Mouse (Mus musculus) embryonic facial prominence, embryonic 10.5 days (tissue): ENCODE results near the gene Nfatc2. TPM values are rescaled to one million over a fixed set of nuclear protein-coding genes. Genes with fewer than 3 reads are reported as not detected.

Source experiments
- DNase-seq: peaks from one replicate; pipeline ENCODE4 v3.0.0-alpha.2; 2017; ENCODE audit warnings: low spot score
- H3K27ac ChIP-seq: fragments of 300-500 bp; sonication (generic); replicated peaks from 2 replicates; pipeline ENCODE4 v1.5.1; 2016; ENCODE audit warnings: mild to moderate bottlenecking
- H3K27me3 ChIP-seq: fragments of 300-500 bp; sonication (generic); replicated peaks from 2 replicates; pipeline ENCODE4 v1.6.1; 2016; ENCODE audit warnings: low read depth, mild to moderate bottlenecking; ENCODE audit not compliant: poor library complexity, severe bottlenecking
- H3K36me3 ChIP-seq: fragments of 300-500 bp; sonication (generic); replicated peaks from 2 replicates; pipeline ENCODE4 v1.6.1; 2016; ENCODE audit warnings: mild to moderate bottlenecking, moderate library complexity
- H3K4me1 ChIP-seq: fragments of 300-500 bp; sonication (generic); 2 replicates; pipeline ENCODE4 v1.6.1; 2016
- H3K4me3 ChIP-seq: fragments of 300-500 bp; sonication (generic); 2 replicates; pipeline ENCODE4 v1.5.1; 2016; ENCODE audit warnings: mild to moderate bottlenecking, moderate library complexity
- H3K9me3 ChIP-seq: fragments of 300-500 bp; sonication (generic); 2 replicates; pipeline ENCODE4 v1.6.1; 2016; ENCODE audit warnings: mild to moderate bottlenecking
- WGBS: fragments of 180-500 bp; shearing (Covaris S2); methylation state at CpG from one replicate; pipeline ENCODE4 v1.1.7; 2016; 5-methylcytosine and 5-hydroxymethylcytosine counted together
- polyA plus RNA-seq: library from polyadenylated mRNA; unstranded; fragments of >200 nt; fragmentation: Nextera tagmentation; extraction: Ambion mirVana; gene quantifications from 2 replicates; pipeline ENCODE4 v1.2.1, GENCODE M21; 2016

Nfatc2 gene
- 0.45 and 0.66 TPM in 2 replicates for polyA plus RNA-seq

GRCm38 (mm10) chr2:168601491-168602386, at the start of gene Nfatc2:
Nfatc2 (minus strand) TSS chr2:168601657.
- under 1% methylated on average over 56 of the region's 56 CpGs for WGBS
- H3K4me1 ChIP-seq, result peaks cover 43% of the 10 kb centered on the region
- DNase-seq, result peak; percentile 81
- H3K27ac ChIP-seq, result peak within 1 kb of the TSS; percentile 80
- peaks cover 92% of the 10 kb centered on the region for H3K27me3 ChIP-seq
- H3K36me3 ChIP-seq, result no peaks in the 10 kb centered on the region
- no peaks in the 10 kb centered on the region for H3K9me3 ChIP-seq
- H3K4me3 ChIP-seq, result peak within 1 kb of the TSS; percentile 68

- H3K9me3 ChIP-seq, result no peaks in the 10 kb centered on the region
- no peaks in the 10 kb centered on the region for H3K27me3 ChIP-seq
- DNase-seq, result no peak
- peaks cover 5% of the 10 kb centered on the region; the same call in 1 of the 2 replicates for H3K36me3 ChIP-seq
- H3K4me3 ChIP-seq, result no peak overlapping the region
- H3K4me1 ChIP-seq, result peaks cover 34% of the 10 kb centered on the region
- H3K27ac ChIP-seq, result no peak overlapping the region
- 78% methylated on average over 8 of the region's 8 CpGs for WGBS
Measured at GRCm38 (mm10) chr2:168648171-168648570, 46.7 kb upstream of the Nfatc2 start.

- Histone ChIP-seq H3K4me3 (no peak overlapping the region), H3K36me3 (peaks cover 2% of the 10 kb centered on the region; the same call in 1 of the 2 replicates), H3K4me1 (peaks cover 49% of the 10 kb centered on the region), H3K27me3 (no peaks in the 10 kb centered on the region; the same call in 1 of the 2 replicates), H3K9me3 (no peaks in the 10 kb centered on the region), H3K27ac (peak overlapping the region; percentile 40; the same call in 1 of the 2 replicates)
- DNase-seq, result no peak
- 75% methylated on average over 6 of the region's 6 CpGs for WGBS
Measured at GRCm38 (mm10) chr2:168644855-168645254, 43.4 kb upstream of the Nfatc2 start.

GRCm38 (mm10) chr2:168643524-168644177, 42.2 kb upstream of the Nfatc2 start:
- no peak overlapping the region for H3K27ac ChIP-seq
- 67% methylated on average over 20 of the region's 20 CpGs for WGBS
- DNase-seq, result peak; percentile 56
- no peaks in the 10 kb centered on the region for H3K9me3 ChIP-seq
- H3K27me3 ChIP-seq, result no peaks in the 10 kb centered on the region; the same call in 1 of the 2 replicates
- H3K4me1 ChIP-seq, result peaks cover 40% of the 10 kb centered on the region
- peaks cover 2% of the 10 kb centered on the region; the same call in 1 of the 2 replicates for H3K36me3 ChIP-seq
- no peak overlapping the region for H3K4me3 ChIP-seq

GRCm38 (mm10) chr2:168642187-168642586, 40.7 kb upstream of the Nfatc2 start:
- Histone ChIP-seq H3K27me3 (peaks cover 12% of the 10 kb centered on the region), H3K4me1 (peaks cover 41% of the 10 kb centered on the region), H3K9me3 (no peaks in the 10 kb centered on the region), H3K27ac (peak overlapping the region; percentile 16; the same call in 1 of the 2 replicates), H3K36me3 (peaks cover 2% of the 10 kb centered on the region; the same call in 1 of the 2 replicates), H3K4me3 (no peak overlapping the region)
- DNase-seq, result no peak
- 83% methylated on average over 11 of the region's 11 CpGs for WGBS

GRCm38 (mm10) chr2:168640460-168640859, 39.0 kb upstream of the Nfatc2 start:
- H3K4me1 ChIP-seq, result peaks cover 56% of the 10 kb centered on the region
- H3K9me3 ChIP-seq, result no peaks in the 10 kb centered on the region
- peaks cover 27% of the 10 kb centered on the region for H3K27me3 ChIP-seq
- WGBS, result 91% methylated on average over 9 of the region's 9 CpGs
- no peak for DNase-seq
- H3K36me3 ChIP-seq, result peaks cover 2% of the 10 kb centered on the region; the same call in 1 of the 2 replicates
- H3K27ac ChIP-seq, result no peak overlapping the region
- H3K4me3 ChIP-seq, result no peak overlapping the region

GRCm38 (mm10) chr2:168634881-168635280, 33.4 kb upstream of the Nfatc2 start:
- peaks cover 49% of the 10 kb centered on the region for H3K4me1 ChIP-seq
- H3K27ac ChIP-seq, result peak overlapping the region; percentile 24; the same call in 1 of the 2 replicates
- H3K27me3 ChIP-seq, result peaks cover 39% of the 10 kb centered on the region
- H3K36me3 ChIP-seq, result no peaks in the 10 kb centered on the region
- no peak for DNase-seq
- H3K4me3 ChIP-seq, result no peak overlapping the region
- 55% methylated on average over 7 of the region's 7 CpGs for WGBS
- no peaks in the 10 kb centered on the region for H3K9me3 ChIP-seq

GRCm38 (mm10) chr2:168633301-168633816, 31.9 kb upstream of the Nfatc2 start:
- no peak overlapping the region for H3K4me3 ChIP-seq
- no peak for DNase-seq
- H3K4me1 ChIP-seq, result peaks cover 49% of the 10 kb centered on the region
- no peaks in the 10 kb centered on the region for H3K9me3 ChIP-seq
- H3K36me3 ChIP-seq, result no peaks in the 10 kb centered on the region
- 37% methylated on average over 14 of the region's 14 CpGs for WGBS
- H3K27ac ChIP-seq, result 0 out of 2 replicates have a peak overlapping the region, but pooled peaks have one; percentile 52
- peaks cover 38% of the 10 kb centered on the region for H3K27me3 ChIP-seq

- no peak for DNase-seq
- Histone ChIP-seq H3K4me1 (peaks cover 51% of the 10 kb centered on the region), H3K27me3 (peaks cover 31% of the 10 kb centered on the region), H3K9me3 (no peaks in the 10 kb centered on the region), H3K36me3 (no peaks in the 10 kb centered on the region), H3K27ac (no peak overlapping the region), H3K4me3 (no peak overlapping the region)
- WGBS, result 84% methylated on average over 6 of the region's 6 CpGs
Measured at GRCm38 (mm10) chr2:168632543-168632942, 31.1 kb upstream of the Nfatc2 start.

- Histone ChIP-seq H3K4me3 (no peak overlapping the region), H3K9me3 (peaks cover 9% of the 10 kb centered on the region), H3K36me3 (no peaks in the 10 kb centered on the region), H3K27ac (no peak overlapping the region), H3K4me1 (peaks cover 35% of the 10 kb centered on the region), H3K27me3 (peaks cover 8% of the 10 kb centered on the region; the same call in 1 of the 2 replicates)
- WGBS, result 33% methylated on average over 8 of the region's 8 CpGs
- DNase-seq, result peak; percentile 84
Measured at GRCm38 (mm10) chr2:168628787-168629186, 27.3 kb upstream of the Nfatc2 start.

- Histone ChIP-seq H3K4me1 (peaks cover 29% of the 10 kb centered on the region), H3K27ac (no peak overlapping the region), H3K36me3 (no peaks in the 10 kb centered on the region), H3K27me3 (peaks cover 8% of the 10 kb centered on the region; the same call in 1 of the 2 replicates), H3K9me3 (peaks cover 10% of the 10 kb centered on the region), H3K4me3 (no peak overlapping the region)
- no peak for DNase-seq
- WGBS, result 73% methylated on average over 20 of the region's 20 CpGs
Measured at GRCm38 (mm10) chr2:168627829-168628770, 26.6 kb upstream of the Nfatc2 start.
